Mouse (Mus musculus) stomach, postnatal 0 days (tissue): ENCODE measurements around the gene Tab2.

Source experiments
- CTCF ChIP-seq: IDR thresholded peaks from 2 replicates; pipeline ENCODE4 v1.5.1; 2016; ENCODE audit warnings: antibody characterized with exemption, low read depth, mild to moderate bottlenecking, moderate library complexity
- EP300 ChIP-seq: optimal IDR thresholded peaks from 2 replicates; pipeline ENCODE3; 2016; ENCODE audit warnings: antibody characterized with exemption

DNA sequence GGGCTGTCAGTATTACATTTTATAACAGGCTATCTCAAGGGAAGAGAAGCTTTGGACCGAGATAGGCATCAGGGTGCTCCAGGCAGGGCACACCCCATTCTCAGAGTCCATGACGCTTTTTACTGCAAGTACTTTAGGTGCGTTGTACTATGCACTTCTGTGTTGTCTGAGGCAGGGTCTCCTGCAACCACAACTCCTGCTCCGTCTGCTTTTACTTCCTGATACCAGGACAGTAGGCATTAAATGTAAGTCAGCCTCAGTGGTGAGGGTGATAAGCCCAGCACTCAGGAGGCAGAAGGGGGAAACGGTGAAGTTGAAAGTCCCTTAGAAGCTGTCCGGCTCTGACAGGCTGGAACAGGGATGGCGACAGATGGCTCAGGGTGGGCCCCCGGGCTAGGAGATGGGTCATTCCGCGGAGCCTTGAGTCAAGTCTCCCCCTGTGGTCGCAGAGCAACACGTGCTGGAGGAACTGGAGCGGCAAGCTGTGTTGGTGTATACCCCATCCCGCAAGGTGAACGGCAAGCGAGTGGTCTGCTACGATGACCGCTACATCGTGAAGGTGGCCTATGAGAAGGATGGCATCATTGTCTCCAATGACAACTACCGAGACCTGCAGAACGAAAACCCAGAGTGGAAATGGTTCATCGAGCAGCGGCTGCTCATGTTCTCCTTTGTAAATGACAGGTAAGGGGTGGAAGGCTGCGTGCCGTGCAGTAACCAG lies 93.9 kb downstream of the Tab2 start:
- TF ChIP-seq CTCF: no peak
- TF ChIP-seq EP300: no peak
